In the genomic region with DNA sequence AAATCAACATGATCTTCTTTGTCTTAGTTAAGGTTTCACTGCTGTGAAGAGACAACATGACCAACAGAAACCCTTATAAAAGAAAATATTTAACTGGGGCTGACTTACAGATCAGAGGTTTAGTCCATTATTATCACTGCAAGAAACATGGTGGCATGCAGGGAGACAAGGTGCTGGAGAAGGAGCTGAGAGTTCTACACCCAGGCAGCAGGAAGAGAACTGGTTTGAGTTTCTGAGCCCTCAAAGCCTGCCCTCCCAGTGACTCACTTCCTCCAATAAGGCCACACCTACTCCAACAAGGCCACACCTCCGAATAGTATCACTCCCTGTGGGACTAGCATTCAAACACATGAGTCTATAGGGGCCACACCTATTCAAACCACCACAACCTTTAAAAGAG, we compare ENCODE assay signal across 16 mouse cellular contexts. TPM values are rescaled to one million over a fixed set of nuclear protein-coding genes. Genes with fewer than 3 reads are reported as not detected.
A peak's percentile ranks its signal among the peaks of the same experiment; 100 is the strongest.
DNase-seq lines count a peak whose midpoint lies in the region; ATAC-seq and TF ChIP-seq lines count a peak whose summit lies in the region.
"Had no signal": no experiment of that assay in that cellular context is flagged by ENCODE, and none has a peak within 500 bp of the region (broad histone marks: within the 10 kb centered on the region; RNA-seq: fewer than 3 reads in every experiment).

No protein-coding gene starts in this region.

- peak; percentile 9; the same call in 1 of the 2 replicates for ATAC-seq in forebrain, embryonic 11.5 days (replicated peaks; ENCODE audit: low FRiP score)
- ATAC-seq in intestine, postnatal 0 days, result peak; percentile 58

- no peak overlapping the region for H3K9ac ChIP-seq in forebrain, embryonic 11.5 days (ENCODE audit: low read length)
- no peak overlapping the region for H3K9ac ChIP-seq in intestine, postnatal 0 days (ENCODE audit: low read depth, low read length)
- H3K9ac ChIP-seq: limb, embryonic 15.5 days had no signal

- H3K4me3 ChIP-seq in forebrain, embryonic 11.5 days (ENCODE audit: low read depth, low read length), result no peak overlapping the region
- H3K4me3 ChIP-seq in forebrain, embryonic 10.5 days, result no peak overlapping the region
- H3K4me3 ChIP-seq in intestine, postnatal 0 days (ENCODE audit: low read depth, low read length), result no peak overlapping the region
- H3K4me3 ChIP-seq: hindbrain, embryonic 10.5 days; limb, embryonic 15.5 days had no signal

- WGBS in forebrain, embryonic 11.5 days, result 68% methylated on average over 1 of the region's 1 CpGs
- WGBS in forebrain, embryonic 10.5 days, result 85% methylated on average over 1 of the region's 1 CpGs
- WGBS in intestine, postnatal 0 days, result 60% methylated on average over 1 of the region's 1 CpGs

- intact Hi-C loops in heart, postnatal 10 days (cut with DNase I), result no loop called here

- H3K4me2 ChIP-seq in forebrain, embryonic 11.5 days (ENCODE audit: low read depth, low read length, severe bottlenecking), result no peak overlapping the region
- no peak overlapping the region for H3K4me2 ChIP-seq in intestine, postnatal 0 days (replicated peaks; ENCODE audit: low read depth)
- H3K4me2 ChIP-seq: limb, embryonic 15.5 days had no signal

- no peaks in the 10 kb centered on the region for H3K36me3 ChIP-seq in forebrain, embryonic 11.5 days (ENCODE audit: control insufficient read depth, insufficient read depth, low read length)
- H3K36me3 ChIP-seq in forebrain, embryonic 10.5 days (replicated peaks), result no peaks in the 10 kb centered on the region
- H3K36me3 ChIP-seq in intestine, postnatal 0 days (ENCODE audit: control insufficient read depth, insufficient read depth), result no peaks in the 10 kb centered on the region
- H3K36me3 ChIP-seq in splenic B cell, adult 2 months (ENCODE audit: control insufficient read depth, insufficient read depth, low read length, poor library complexity, severe bottlenecking), result no peaks in the 10 kb centered on the region
- H3K36me3 ChIP-seq: hindbrain, embryonic 10.5 days; limb, embryonic 15.5 days had no signal

- no peaks in the 10 kb centered on the region for H3K27me3 ChIP-seq in forebrain, embryonic 11.5 days (ENCODE audit: control insufficient read depth, insufficient read depth, low read length)
- H3K27me3 ChIP-seq in forebrain, embryonic 10.5 days (ENCODE audit: poor library complexity, severe bottlenecking), result peaks cover 32% of the 10 kb centered on the region
- 0 out of 2 replicates have a peak, but pooled peaks cover 11% of the 10 kb centered on the region for H3K27me3 ChIP-seq in intestine, postnatal 0 days (replicated peaks; ENCODE audit: control insufficient read depth, insufficient read depth, low read length)
- no peaks in the 10 kb centered on the region for H3K27me3 ChIP-seq in splenic B cell, adult 2 months (ENCODE audit: control insufficient read depth, insufficient read depth, low read length, poor library complexity, severe bottlenecking)
- H3K27me3 ChIP-seq: limb, embryonic 15.5 days had no signal

- DNase-seq in forebrain, embryonic 11.5 days (ENCODE audit: low spot score), result no peak
- no peak for DNase-seq in forebrain, embryonic 10.5 days (ENCODE audit: extremely low spot score, low spot score)
- peak; percentile 61 for DNase-seq in R1 (ENCODE audit: low read depth, low spot score)
- DNase-seq in splenic B cell, adult 2 months (ENCODE audit: low read depth, low spot score), result peak; percentile 67
- no peak for DNase-seq in frontal cortex, adult 2 months (ENCODE audit: extremely low spot score in 1 of 2, low spot score in 1 of 2)
- DNase-seq in adrenal gland, postnatal 4 days (ENCODE audit: low spot score in 2 of 2), result no peak
- no peak for DNase-seq in heart, postnatal 10 days
- DNase-seq: adrenal gland, postnatal 36 days; cerebellum, adult 11-12 months; embryo, embryonic 11 days; kidney, adult 9 months; lung, postnatal 4 days had no signal

- no peaks in the 10 kb centered on the region; the same call in 1 of the 2 replicates for H3K4me1 ChIP-seq in forebrain, embryonic 11.5 days (replicated peaks; ENCODE audit: control insufficient read depth, insufficient read depth, low read length)
- H3K4me1 ChIP-seq in forebrain, embryonic 10.5 days, result peaks cover 24% of the 10 kb centered on the region
- H3K4me1 ChIP-seq in intestine, postnatal 0 days (replicated peaks; ENCODE audit: control insufficient read depth, insufficient read depth, low read length), result 0 out of 2 replicates have a peak, but pooled peaks cover 4% of the 10 kb centered on the region

- no peak overlapping the region for H3K27ac ChIP-seq in forebrain, embryonic 11.5 days (ENCODE audit: low read depth, low read length)
- H3K27ac ChIP-seq in forebrain, embryonic 10.5 days, result no peak overlapping the region
- H3K27ac ChIP-seq in intestine, postnatal 0 days (ENCODE audit: low read depth, low read length), result no peak overlapping the region
- H3K27ac ChIP-seq: hindbrain, embryonic 10.5 days; limb, embryonic 15.5 days had no signal

- no peak for TF ChIP-seq CTCF in intestine, postnatal 0 days (IDR thresholded peaks at IDR 0.05; ENCODE audit: low read depth)

- H3K9me3 ChIP-seq in forebrain, embryonic 11.5 days (ENCODE audit: control insufficient read depth, low read length), result no peaks in the 10 kb centered on the region
- no peaks in the 10 kb centered on the region for H3K9me3 ChIP-seq in forebrain, embryonic 10.5 days
- H3K9me3 ChIP-seq in intestine, postnatal 0 days (ENCODE audit: control insufficient read depth), result no peaks in the 10 kb centered on the region
- H3K9me3 ChIP-seq: hindbrain, embryonic 10.5 days; limb, embryonic 15.5 days had no signal

RNA-seq across cellular contexts. Expression of a gene that starts 14.4 kb away (rescaled TPM):
- 13.7 and 14.8 TPM in 2 replicates for polyA plus RNA-seq in forebrain, embryonic 11.5 days (2014; fragmentation: Nextera tagmentation; extraction: Ambion mirVana)
- polyA plus RNA-seq in forebrain, embryonic 10.5 days (2016; fragmentation: Nextera tagmentation; extraction: Ambion mirVana), result 10.6 and 10.8 TPM in 2 replicates
- 4.3 and 4.4 TPM in 2 replicates for polyA plus RNA-seq in intestine, postnatal 0 days (2015; fragmentation: Nextera tagmentation; extraction: Ambion mirVana)
- polyA plus RNA-seq in frontal cortex, adult 2 months (2012; rRNA removed), result 6.6 and 7.2 TPM in 2 replicates
- total RNA-seq in adrenal gland, postnatal 4 days (2021), result 10 to 100 TPM; 18.1 to 19.9 TPM
- total RNA-seq in heart, postnatal 10 days (2021), result 1 to 10 TPM; 9.1 TPM

RNA-seq across cellular contexts. Expression of a gene that starts 49.8 kb away (rescaled TPM):
- 0.69 and 0.73 TPM in 2 replicates for polyA plus RNA-seq in forebrain, embryonic 11.5 days (2014; fragmentation: Nextera tagmentation; extraction: Ambion mirVana)
- polyA plus RNA-seq in forebrain, embryonic 10.5 days (2016; fragmentation: Nextera tagmentation; extraction: Ambion mirVana), result 0.46 and 0.47 TPM in 2 replicates
- polyA plus RNA-seq in intestine, postnatal 0 days (2015; fragmentation: Nextera tagmentation; extraction: Ambion mirVana), result 0.16 and 0.17 TPM in 2 replicates
- 112 and 122 TPM in 2 replicates for polyA plus RNA-seq in frontal cortex, adult 2 months (2012; rRNA removed)
- total RNA-seq in adrenal gland, postnatal 4 days (2021), result 1 to 10 TPM; 1.8 to 4.5 TPM
- total RNA-seq in heart, postnatal 10 days (2021), result under 1 TPM; 0.05 to 0.19 TPM
- polyA plus RNA-seq: C2C12 had no signal

Comparison
In these comparisons a context has a peak if more than half of its experiments do, and no peak if none do; other contexts are left out.
1. DNase-seq: peak in R1 (single experiment) and splenic B cell, adult 2 months (single experiment); none in forebrain, embryonic 11.5 days (single experiment), forebrain, embryonic 10.5 days (single experiment), frontal cortex, adult 2 months (0 of 2), adrenal gland, postnatal 4 days (0 of 2) and heart, postnatal 10 days (0 of 2).
2. RNA of a gene that starts 49.8 kb away (polyA plus RNA-seq): 112 to 122 TPM in frontal cortex, adult 2 months; 0.69 to 0.73 TPM in forebrain, embryonic 11.5 days, 0.46 to 0.47 TPM in forebrain, embryonic 10.5 days and 0.16 to 0.17 TPM in intestine, postnatal 0 days; every median in the first group is over 10 times any median in the second.